Mouse (Mus musculus) layer of hippocampus, postnatal 10 days (tissue): ENCODE measurements around the gene Zbtb42. TPM values are rescaled to one million over a fixed set of nuclear protein-coding genes. Genes with fewer than 3 reads are reported as not detected.

Source experiments
- DNase-seq, 2 experiments: peaks; one replicate each; pipeline ENCODE4 v3.0.0; 2021; ENCODE audit warnings: low spot score in 2 of 2
- total RNA-seq, 2 experiments: library from RNA; stranded (reverse); gene quantifications; 2 replicates each; pipeline ENCODE4 v1.2.3; 2021

The Zbtb42 gene
- total RNA-seq, 2 experiments from 2014 or later: 0.33 to 0.80 TPM

- DNase-seq: no peak
These were observed 4.7 kb downstream of the Zbtb42 start for GRCm38 (mm10) chr12:112683351-112683750.

GRCm38 (mm10) chr12:112688458-112688857 is 9.8 kb downstream of the Zbtb42 start:
- no peak for DNase-seq

GRCm38 (mm10) chr12:112693185-112694126 is 14.8 kb downstream of the Zbtb42 start:
- DNase-seq: peak; percentile 94 to 97

GRCm38 (mm10) chr12:112694127-112694475 is 15.5 kb downstream of the Zbtb42 start:
- DNase-seq: no peak

- no peak for DNase-seq
These were observed 18.3 kb downstream of the Zbtb42 start for GRCm38 (mm10) chr12:112696806-112697425.

- DNase-seq: no peak
These were observed 21.9 kb downstream of the Zbtb42 start for GRCm38 (mm10) chr12:112700522-112700921.

- no peak for DNase-seq
These were observed 24.0 kb downstream of the Zbtb42 start for GRCm38 (mm10) chr12:112702374-112703320.

- DNase-seq: peak; percentile 93 to 94
These were observed 28.3 kb downstream of the Zbtb42 start for GRCm38 (mm10) chr12:112706704-112707572.

- DNase-seq: no peak
These were observed 28.9 kb downstream of the Zbtb42 start for GRCm38 (mm10) chr12:112707573-112707869.

GRCm38 (mm10) chr12:112713984-112714383 is 35.4 kb downstream of the Zbtb42 start:
- DNase-seq: no peak

GRCm38 (mm10) chr12:112717140-112717539 is 38.5 kb downstream of the Zbtb42 start:
- DNase-seq: peak; percentile 68 to 69

GRCm38 (mm10) chr12:112718995-112719394 is 40.4 kb downstream of the Zbtb42 start:
- no peak for DNase-seq

- no peak for DNase-seq
These were observed 41.6 kb downstream of the Zbtb42 start, which contains the start of gene Cep170b for GRCm38 (mm10) chr12:112720216-112720615. Gene Cep170b (plus strand): TSS chr12:112720455.

- DNase-seq: no peak
These were observed 42.3 kb downstream of the Zbtb42 start for GRCm38 (mm10) chr12:112720890-112721423.

GRCm38 (mm10) chr12:112721424-112722239 is 43.0 kb downstream of the Zbtb42 start:
- peak; percentile 32 to 59 for DNase-seq

GRCm38 (mm10) chr12:112722240-112723027 is 43.8 kb downstream of the Zbtb42 start:
- peak; percentile 54 to 60 for DNase-seq

- DNase-seq: no peak
These were observed 44.4 kb downstream of the Zbtb42 start for GRCm38 (mm10) chr12:112723028-112723330.

- no peak for DNase-seq
These were observed 44.8 kb downstream of the Zbtb42 start for GRCm38 (mm10) chr12:112723445-112723844.
